Comparison of ENCODE assay signal across 32 mouse cellular contexts in genomic region chr6:71330486-71330885, GRCm38 (mm10). TPM values are rescaled to one million over a fixed set of nuclear protein-coding genes. Genes with fewer than 3 reads are reported as not detected.
DNase-seq lines count a peak whose midpoint lies in the region; TF ChIP-seq lines count a peak whose summit lies in the region.
"Had no signal": no experiment of that assay in that cellular context is flagged by ENCODE, and none has a peak within 500 bp of the region (broad histone marks: within the 10 kb centered on the region; RNA-seq: fewer than 3 reads in every experiment).

No protein-coding gene starts in this region.

- H3K27ac ChIP-seq in thymus, adult 2 months (ENCODE audit: control insufficient read depth, insufficient read depth, low read length), result peak overlapping the region; percentile 97
- H3K27ac ChIP-seq: embryonic facial prominence, embryonic 12.5 days; embryonic facial prominence, embryonic 15.5 days; gastrocnemius, adult 2 months; heart, adult 2 months; hindbrain, embryonic 15.5 days had no signal

- peaks cover 91% of the 10 kb centered on the region for H3K36me3 ChIP-seq in thymus, adult 2 months (ENCODE audit: control insufficient read depth, insufficient read depth, low read length)
- H3K36me3 ChIP-seq: embryonic facial prominence, embryonic 12.5 days; embryonic facial prominence, embryonic 15.5 days; G1E; hindbrain, embryonic 15.5 days had no signal

- no peak for TF ChIP-seq CTCF in thymus, adult 2 months (IDR thresholded peaks at IDR 0.05; ENCODE audit: borderline replicate concordance, control insufficient read depth, extremely low read depth, insufficient read depth, low read length, poor library complexity)

- H3K4me1 ChIP-seq in thymus, adult 2 months (replicated peaks; ENCODE audit: control insufficient read depth, insufficient read depth, low read length), result peaks cover 52% of the 10 kb centered on the region
- H3K4me1 ChIP-seq: embryonic facial prominence, embryonic 12.5 days; embryonic facial prominence, embryonic 15.5 days; hindbrain, embryonic 15.5 days had no signal

- peak overlapping the region; percentile 40 for H3K4me3 ChIP-seq in thymus, adult 2 months (ENCODE audit: control insufficient read depth, insufficient read depth, low read length)
- H3K4me3 ChIP-seq: embryonic facial prominence, embryonic 12.5 days; embryonic facial prominence, embryonic 15.5 days; gastrocnemius, adult 2 months; heart, adult 2 months; hindbrain, embryonic 15.5 days had no signal

- 0 out of 2 replicates have a peak, but pooled peaks have one; percentile 17 for TF ChIP-seq POLR2A in thymus, adult 2 months (IDR thresholded peaks at IDR 0.05; ENCODE audit: control insufficient read depth, extremely low read depth, insufficient read depth, low read length, poor library complexity)

- no peaks in the 10 kb centered on the region for H3K27me3 ChIP-seq in thymus, adult 2 months (ENCODE audit: control insufficient read depth, insufficient read depth, low read length)
- H3K27me3 ChIP-seq: CH12.LX; embryonic facial prominence, embryonic 12.5 days; embryonic facial prominence, embryonic 15.5 days; hindbrain, embryonic 15.5 days had no signal

- peak; percentile 55 for DNase-seq in heart, adult 11 months
- DNase-seq in heart, adult 8-10 months (ENCODE audit: low spot score), result no peak
- peak; percentile 54 for DNase-seq in thymus, adult 2 months
- no peak for DNase-seq in thymus, postnatal 10 days (ENCODE audit: low spot score in 2 of 2)
- DNase-seq in thymus, postnatal 4 days, result peak; percentile 56
- no peak for DNase-seq in adrenal gland, postnatal 25 days
- DNase-seq: adrenal gland, postnatal 10 days; cerebellum, adult 11 months; cerebellum, adult 2 months; cerebellum, adult 9-11 months; cerebellum, postnatal 25 days; forebrain, postnatal 0 days; gastrocnemius, adult 2 months; gastrocnemius, postnatal 14 days; heart, adult 2 months; heart, postnatal 10 days; heart, postnatal 36 days had no signal

- 58% methylated on average over 7 of the region's 7 CpGs for WGBS in thymus, adult 2 months

RNA-seq across cellular contexts. Expression of gene Cd8b1, which starts 7.9 kb away (rescaled TPM):
- total RNA-seq in heart, adult 8-10 months (2022), result under 1 TPM in 2 of 4 experiments, not detected in 2; 0.17 to 0.19 TPM
- polyA plus RNA-seq in thymus, adult 2 months (2012; rRNA removed), result 712 and 845 TPM in 2 replicates
- total RNA-seq in adrenal gland, postnatal 25 days (2021), result not detected in 2 replicates
- total RNA-seq: adrenal gland, postnatal 4 days; common myeloid progenitor, adult 5-6 weeks; forebrain, postnatal 0 days; gastrocnemius, adult 2 months; gastrocnemius, postnatal 14 days had no signal
- polyA plus RNA-seq: cerebellum, adult 2 months; embryonic facial prominence, embryonic 15.5 days; forebrain, embryonic 11.5 days; forebrain, embryonic 14.5 days; forebrain, postnatal 0 days; frontal cortex, adult 2 months; G1E; heart, embryonic 11.5 days; hindbrain, embryonic 11.5 days; hindbrain, embryonic 15.5 days; intestine, embryonic 14.5 days had no signal

RNA-seq across cellular contexts. Expression of gene Smyd1, which starts 8.5 kb away (rescaled TPM):
- total RNA-seq in heart, adult 8-10 months (2022), result 100 to 1,000 TPM; 345 to 402 (median 349) TPM
- 9.6 and 15.1 TPM in 2 replicates for polyA plus RNA-seq in thymus, adult 2 months (2012; rRNA removed)
- total RNA-seq in adrenal gland, postnatal 25 days (2021), result 0.30 TPM in 1 of 2 replicates, not detected in the other
- total RNA-seq: common myeloid progenitor, adult 5-6 weeks had no signal
- polyA plus RNA-seq: G1E had no signal

RNA-seq across cellular contexts. Expression of gene Cd8a, which starts 42.7 kb away (rescaled TPM):
- under 1 TPM; 0.08 to 0.22 (median 0.15) TPM for total RNA-seq in heart, adult 8-10 months (2022)
- 883 and 918 TPM in 2 replicates for polyA plus RNA-seq in thymus, adult 2 months (2012; rRNA removed)
- total RNA-seq in adrenal gland, postnatal 25 days (2021), result 0.27 TPM in 1 of 2 replicates, not detected in the other
- total RNA-seq: common myeloid progenitor, adult 5-6 weeks; forebrain, postnatal 0 days; gastrocnemius, adult 2 months had no signal
- polyA plus RNA-seq: embryonic facial prominence, embryonic 12.5 days; embryonic facial prominence, embryonic 15.5 days; forebrain, embryonic 11.5 days; forebrain, embryonic 14.5 days; forebrain, postnatal 0 days; G1E; heart, embryonic 14.5 days; hindbrain, embryonic 11.5 days; hindbrain, embryonic 15.5 days; intestine, embryonic 14.5 days; Patski had no signal

RNA-seq across cellular contexts. Expression of gene Krcc1, which starts 59.0 kb away (rescaled TPM):
- total RNA-seq in heart, adult 8-10 months (2022), result 10 to 100 TPM; 49.5 to 61.3 (median 54.1) TPM
- polyA plus RNA-seq in thymus, adult 2 months (2012; rRNA removed), result 7.7 and 8.9 TPM in 2 replicates
- 74.3 and 76.3 TPM in 2 replicates for total RNA-seq in adrenal gland, postnatal 25 days (2021)

Comparison
In these comparisons a context has a peak if more than half of its experiments do, and no peak if none do; other contexts are left out.
1. DNase-seq: peak in heart, adult 11 months (single experiment), thymus, adult 2 months (single experiment) and thymus, postnatal 4 days (single experiment); none in heart, adult 8-10 months (single experiment), thymus, postnatal 10 days (0 of 2) and adrenal gland, postnatal 25 days (single experiment).
2. RNA of gene Smyd1, which starts 8.5 kb away (total RNA-seq): 345 to 402 TPM in heart, adult 8-10 months; 0.30 TPM in adrenal gland, postnatal 25 days; every median in the first group is over 100 times any median in the second.